Mouse (Mus musculus) neutrophil, adult 59 days (primary cell): ENCODE data around the gene Olfr362. TPM values are rescaled to one million over a fixed set of nuclear protein-coding genes. Genes with fewer than 3 reads are reported as not detected.

Experiments
- total RNA-seq, 2 experiments: library from RNA; stranded (reverse); gene quantifications; 1 replicate in 1 of 2; 2 replicates in 1 of 2; pipeline ENCODE4 v1.2.4; 2023

Olfr362 gene
- total RNA-seq: not detected

DNA sequence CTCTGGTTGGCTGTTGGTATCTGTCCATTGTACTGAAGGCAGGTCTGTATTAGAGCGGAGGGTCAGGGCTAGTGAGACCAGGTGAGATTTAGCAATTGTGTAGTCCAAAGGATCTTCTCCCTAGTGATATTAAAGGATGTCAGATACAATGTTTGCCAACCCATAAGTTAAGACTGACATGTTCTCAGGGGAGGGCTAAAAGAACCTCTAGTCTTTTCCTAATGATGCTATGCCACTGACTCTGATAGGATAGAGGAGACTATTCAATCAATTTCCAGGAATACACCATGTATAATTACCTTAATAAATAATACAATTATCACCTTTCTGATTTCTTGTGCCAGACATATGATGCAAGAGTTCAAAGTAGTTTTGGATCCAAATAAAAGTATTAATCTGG is at the start of gene Olfr362:
Gene Olfr362 (minus strand): TSS at position 101 of the 400 bp plus-strand sequence.

GRCm38 (mm10) chr2:37139022-37139421 is 21.3 kb upstream of the Olfr362 start, which contains the start of gene Olfr364-ps1:
Gene Olfr364-ps1 (plus strand): TSS chr2:37139322.

GRCm38 (mm10) chr2:37089190-37089589 is 28.5 kb downstream of the Olfr362 start, which contains the start of gene Olfr361:
Gene Olfr361 (minus strand): TSS chr2:37089290.

DNA sequence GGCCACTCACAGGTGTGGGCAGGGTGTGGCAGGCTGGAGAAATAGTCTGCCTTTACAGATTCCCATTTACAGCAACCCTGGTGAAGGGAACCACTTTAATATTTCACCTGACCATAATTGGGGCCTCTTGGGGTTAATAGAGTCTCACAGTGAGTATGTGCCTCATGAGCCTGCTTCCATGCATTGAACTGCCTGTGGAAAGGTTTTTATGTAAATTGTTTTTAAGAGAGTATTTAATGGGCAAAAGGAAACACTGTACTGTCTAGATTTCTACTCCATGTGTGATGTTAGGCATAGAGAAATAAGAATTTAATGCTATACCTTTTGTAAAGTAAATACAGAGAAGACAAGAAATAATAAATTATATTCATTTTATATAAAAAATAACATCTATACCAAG is 52.3 kb downstream of the Olfr362 start, which contains the start of gene Olfr360:
Gene Olfr360 (plus strand): TSS at position 301 of the 400 bp plus-strand sequence.

Other genes with a start within 250 kb of the Olfr362 start
- gene Olfr352, start 249.4 kb downstream of the Olfr362 start, total RNA-seq: not detected
- gene Olfr353, start 225.0 kb downstream of the Olfr362 start, total RNA-seq: not detected
- not detected for gene Olfr354, start 212.2 kb downstream of the Olfr362 start, total RNA-seq
- not detected for gene Olfr355, start 189.0 kb downstream of the Olfr362 start, total RNA-seq
- not detected for gene Olfr356, start 180.8 kb downstream of the Olfr362 start, total RNA-seq
- not detected for gene Olfr357, start 124.1 kb downstream of the Olfr362 start, total RNA-seq
- not detected for gene Olfr358, start 108.6 kb downstream of the Olfr362 start, total RNA-seq
- not detected for gene Olfr360, start 52.2 kb downstream of the Olfr362 start, total RNA-seq
- gene Olfr361, start 28.6 kb downstream of the Olfr362 start, total RNA-seq: not detected
- gene Olfr364-ps1, start 21.4 kb upstream of the Olfr362 start, total RNA-seq: not detected
- gene Olfr365, start 70.3 kb upstream of the Olfr362 start, total RNA-seq: not detected
- not detected for gene Olfr366, start 93.7 kb upstream of the Olfr362 start, total RNA-seq
- gene Olfr368, start 208.6 kb upstream of the Olfr362 start, total RNA-seq: not detected
- gene Pdcl, start 241.4 kb upstream of the Olfr362 start, total RNA-seq: 10 to 100 TPM; 33.5 to 34.8 TPM